Mouse (Mus musculus): Measurements from ENCODE around the gene Ubr2. TPM values are rescaled to one million over a fixed set of nuclear protein-coding genes. Genes with fewer than 3 reads are reported as not detected.

Gene Ubr2
- polyA plus RNA-seq, 1 experiment from 2014 or later: 21.8 TPM

DNA sequence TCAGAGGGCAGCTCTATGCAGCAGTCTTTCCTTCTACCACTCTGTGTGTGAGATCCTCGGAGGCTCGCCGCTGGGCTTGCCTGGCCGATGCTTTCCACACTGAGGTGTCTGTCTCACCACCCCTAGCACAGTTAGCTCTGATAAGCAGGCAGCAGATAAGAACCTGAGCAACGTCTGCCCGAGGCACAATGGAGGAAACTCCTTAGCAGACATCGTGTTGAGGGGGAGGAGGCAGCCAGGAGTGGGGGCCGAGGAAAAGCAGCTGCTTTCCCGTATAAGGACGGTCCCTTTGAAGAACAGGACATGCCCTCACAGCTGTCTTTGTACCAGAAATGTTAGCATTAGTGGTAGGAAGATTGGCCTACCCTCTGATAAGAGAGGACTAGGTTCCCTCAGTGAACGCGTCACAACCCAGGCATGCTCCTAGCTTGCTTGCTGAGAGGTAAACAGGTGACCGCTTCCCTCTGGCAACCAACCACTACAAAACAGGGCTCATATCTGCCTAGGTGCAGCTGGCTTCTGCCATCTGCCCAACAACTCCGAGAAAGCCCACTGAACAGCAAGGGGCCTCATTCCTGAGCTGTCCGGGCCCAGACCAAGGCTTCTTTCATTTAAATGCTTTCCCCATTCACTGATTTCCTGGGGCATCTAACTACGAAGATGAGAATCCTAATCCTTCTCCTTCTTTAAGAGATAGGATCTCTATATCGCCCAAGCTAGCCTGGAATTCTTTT lies 124.3 kb downstream of the Ubr2 start:
- H3K36me3 ChIP-seq (replicated peaks): no peaks in the 10 kb centered on the region
- H3K27ac ChIP-seq: no peak overlapping the region
- H3K9ac ChIP-seq: no peak overlapping the region
- H3K4me1 ChIP-seq: peaks cover 13% of the 10 kb centered on the region
- H3K9me3 ChIP-seq: no peaks in the 10 kb centered on the region
- WGBS: 63% methylated on average over 17 of the region's 17 CpGs
- no peak overlapping the region for H3K4me2 ChIP-seq
- no peak for ATAC-seq (ENCODE audit: low FRiP score)
- no peak overlapping the region for H3K4me3 ChIP-seq (replicated peaks)
- no peaks in the 10 kb centered on the region for H3K27me3 ChIP-seq

GRCm38 (mm10) chr17:46885218-46885909 lies 125.0 kb downstream of the Ubr2 start:
- Histone ChIP-seq H3K27me3 (no peaks in the 10 kb centered on the region), H3K9me3 (no peaks in the 10 kb centered on the region), H3K4me3 (replicated peaks) (no peak overlapping the region), H3K4me1 (peaks cover 12% of the 10 kb centered on the region), H3K27ac (no peak overlapping the region), H3K36me3 (replicated peaks) (no peaks in the 10 kb centered on the region), H3K4me2 (no peak overlapping the region), H3K9ac (no peak overlapping the region)
- 84% methylated on average over 11 of the region's 11 CpGs for WGBS
- no peak for ATAC-seq (ENCODE audit: low FRiP score)

DNA sequence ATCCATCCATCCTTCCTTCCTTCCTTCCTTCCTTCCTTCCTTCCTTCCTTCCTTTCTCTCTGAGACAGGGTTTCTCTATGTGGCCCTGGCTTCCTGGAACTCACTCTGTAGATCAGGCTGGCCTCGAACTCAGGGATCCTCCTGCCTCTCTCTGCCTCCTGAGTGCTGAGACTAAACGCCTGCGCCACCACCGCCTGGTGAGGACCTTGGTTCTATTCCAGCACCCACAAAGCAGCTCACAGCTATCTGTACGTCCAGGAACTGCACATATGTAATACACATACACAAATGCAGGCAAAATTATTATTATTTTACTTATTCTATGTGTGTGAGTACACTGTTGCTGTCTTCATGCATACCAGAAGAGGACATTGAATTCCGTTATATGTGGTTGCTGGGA lies 125.6 kb downstream of the Ubr2 start:
- Histone ChIP-seq H3K27me3 (no peaks in the 10 kb centered on the region), H3K36me3 (replicated peaks) (no peaks in the 10 kb centered on the region), H3K9ac (no peak overlapping the region), H3K4me2 (no peak overlapping the region), H3K9me3 (no peaks in the 10 kb centered on the region), H3K4me1 (peaks cover 12% of the 10 kb centered on the region), H3K4me3 (replicated peaks) (no peak overlapping the region), H3K27ac (no peak overlapping the region)
- no peak for ATAC-seq (ENCODE audit: low FRiP score)
- 93% methylated on average over 6 of the region's 6 CpGs for WGBS

GRCm38 (mm10) chr17:46883107-46883506 lies 127.2 kb downstream of the Ubr2 start:
- 0 out of 2 replicates have a peak, but pooled peaks cover 6% of the 10 kb centered on the region for H3K4me1 ChIP-seq
- no peaks in the 10 kb centered on the region for H3K36me3 ChIP-seq (replicated peaks)
- H3K4me2 ChIP-seq: no peak overlapping the region
- H3K27me3 ChIP-seq: no peaks in the 10 kb centered on the region
- H3K9ac ChIP-seq: no peak overlapping the region
- no peaks in the 10 kb centered on the region for H3K9me3 ChIP-seq
- WGBS: 89% methylated on average over 9 of the region's 9 CpGs
- no peak for ATAC-seq (ENCODE audit: low FRiP score)
- H3K4me3 ChIP-seq (replicated peaks): no peak overlapping the region
- H3K27ac ChIP-seq: no peak overlapping the region

GRCm38 (mm10) chr17:46881728-46882127 lies 128.6 kb downstream of the Ubr2 start:
- WGBS: 90% methylated on average over 6 of the region's 6 CpGs

DNA sequence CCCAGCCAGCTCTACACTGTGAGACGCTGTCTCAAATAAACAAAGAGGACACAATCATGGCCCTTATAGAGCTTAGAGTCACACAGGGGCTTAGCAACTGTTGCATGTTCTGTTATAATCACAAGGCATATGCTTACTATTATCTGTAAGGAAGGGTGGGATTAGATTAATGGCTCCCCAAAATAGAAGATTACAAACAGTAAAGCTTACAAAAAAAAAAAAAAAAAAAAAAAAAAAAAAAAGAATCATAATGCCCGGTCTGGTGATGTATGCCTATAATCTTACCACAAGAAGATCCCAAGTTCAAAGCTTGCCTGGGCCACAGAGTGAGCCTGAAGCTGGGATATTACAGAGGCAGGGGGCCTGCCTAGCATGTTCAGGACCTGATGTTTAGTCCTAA lies 130.0 kb downstream of the Ubr2 start:
- Histone ChIP-seq H3K9ac (no peak overlapping the region), H3K27me3 (no peaks in the 10 kb centered on the region), H3K4me1 (no peaks in the 10 kb centered on the region), H3K27ac (0 out of 2 replicates have a peak overlapping the region, but pooled peaks have one; percentile 10), H3K36me3 (replicated peaks) (no peaks in the 10 kb centered on the region), H3K9me3 (no peaks in the 10 kb centered on the region), H3K4me2 (no peak overlapping the region), H3K4me3 (replicated peaks) (no peak overlapping the region)
- whole genome bisulfite sequencing: 93% methylated on average over 2 of the region's 2 CpGs
- no peak for ATAC-seq (ENCODE audit: low FRiP score)

More at GRCm38 (mm10) chr17:46881728-46882127, 128.6 kb downstream of the Ubr2 start:
- Histone ChIP-seq H3K36me3 (replicated peaks) (no peaks in the 10 kb centered on the region), H3K27me3 (no peaks in the 10 kb centered on the region), H3K4me3 (replicated peaks) (no peak overlapping the region), H3K4me2 (no peak overlapping the region), H3K27ac (no peak overlapping the region), H3K9ac (no peak overlapping the region), H3K9me3 (no peaks in the 10 kb centered on the region), H3K4me1 (0 out of 2 replicates have a peak, but pooled peaks cover 6% of the 10 kb centered on the region)
- ATAC-seq (ENCODE audit: low FRiP score): no peak

DNA sequence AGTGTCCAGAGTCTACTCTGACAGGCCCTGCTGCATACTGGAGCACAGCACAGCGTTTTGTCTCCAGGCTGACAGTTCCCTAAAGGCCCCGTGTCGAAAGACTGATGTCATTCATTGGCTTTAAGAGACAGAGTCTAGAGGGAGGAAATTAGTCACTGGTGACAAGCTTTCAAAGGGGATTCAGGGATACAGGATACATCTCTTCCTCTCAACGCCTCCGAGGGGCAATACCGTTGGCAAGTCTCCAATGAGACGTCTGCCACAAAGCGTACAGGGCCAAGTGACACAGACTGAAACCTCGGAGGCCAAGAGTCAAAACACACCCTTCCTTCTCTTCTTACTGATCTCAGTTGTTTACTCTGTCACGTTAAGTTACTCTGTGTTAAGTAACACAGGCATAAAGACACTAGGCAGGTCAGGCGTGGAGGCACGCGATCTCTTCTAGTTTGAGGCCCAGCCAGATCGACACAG lies 130.5 kb downstream of the Ubr2 start:
- no peak for ATAC-seq (ENCODE audit: low FRiP score)
- no peaks in the 10 kb centered on the region for H3K36me3 ChIP-seq (replicated peaks)
- no peaks in the 10 kb centered on the region for H3K4me1 ChIP-seq
- 0 out of 2 replicates have a peak overlapping the region, but pooled peaks have one; percentile 10 for H3K27ac ChIP-seq
- H3K27me3 ChIP-seq: no peaks in the 10 kb centered on the region
- H3K4me2 ChIP-seq: no peak overlapping the region
- H3K9me3 ChIP-seq: no peaks in the 10 kb centered on the region
- H3K9ac ChIP-seq: no peak overlapping the region
- 74% methylated on average over 14 of the region's 14 CpGs for WGBS
- no peak overlapping the region for H3K4me3 ChIP-seq (replicated peaks)

Other genes starting within 250 kb of the Ubr2 start
- 0.24 and 0.36 TPM in 2 replicates for gene Ptcra, start 246.8 kb downstream of the Ubr2 start, polyA plus RNA-seq (2016; fragmentation: Nextera tagmentation; extraction: Ambion mirVana)
- gene 2310039H08Rik, start 237.9 kb downstream of the Ubr2 start, polyA plus RNA-seq (2016; fragmentation: Nextera tagmentation; extraction: Ambion mirVana): 57.2 and 61.2 TPM in 2 replicates
- gene Rpl7l1, start 227.9 kb downstream of the Ubr2 start, polyA plus RNA-seq (2016; fragmentation: Nextera tagmentation; extraction: Ambion mirVana): 154 and 178 TPM in 2 replicates
- gene Bicral, start 152.1 kb downstream of the Ubr2 start, polyA plus RNA-seq (2016; fragmentation: Nextera tagmentation; extraction: Ambion mirVana): 7.1 and 7.5 TPM in 2 replicates
- 63.2 and 67.3 TPM in 2 replicates for gene Tbcc, start 119.9 kb downstream of the Ubr2 start, polyA plus RNA-seq (2016; fragmentation: Nextera tagmentation; extraction: Ambion mirVana)
- not detected in 2 replicates for gene Prph2, start 100.1 kb downstream of the Ubr2 start, polyA plus RNA-seq (2016; fragmentation: Nextera tagmentation; extraction: Ambion mirVana)